ENCODE assay signal across 7 mouse cellular contexts in the genomic region with DNA sequence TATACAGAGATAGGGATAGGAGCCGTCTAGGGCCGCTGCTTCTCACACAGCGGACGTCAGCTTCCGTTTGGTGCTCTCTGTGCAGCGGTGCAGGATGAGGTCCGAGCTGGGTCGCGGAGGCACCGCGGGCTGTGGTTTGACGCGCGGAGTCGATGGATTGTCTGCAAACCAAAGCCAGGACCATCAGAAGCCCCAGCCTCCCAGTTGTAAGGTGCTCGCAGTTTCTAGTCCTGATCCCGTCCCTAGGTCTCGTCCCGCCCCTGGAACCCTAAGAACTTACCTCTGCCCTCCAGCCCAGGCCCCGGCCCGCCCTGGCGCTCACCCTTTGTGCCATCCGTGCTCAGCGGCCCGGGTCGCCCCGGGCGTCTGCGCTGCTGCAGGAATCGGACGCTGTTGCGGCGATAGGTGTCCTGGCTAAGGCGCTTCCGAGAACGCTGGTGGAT. TPM values are rescaled to one million over a fixed set of nuclear protein-coding genes. Genes with fewer than 3 reads are reported as not detected.
DNase-seq lines count a peak whose midpoint lies in the region; ATAC-seq and TF ChIP-seq lines count a peak whose summit lies in the region.

No protein-coding gene starts in this region.

- ATAC-seq in lung, embryonic 14.5 days (ENCODE audit: insufficient read depth) = peak; percentile 26; the same call in 1 of the 2 replicates
- ATAC-seq in forebrain, embryonic 12.5 days (ENCODE audit: low FRiP score) = no peak
- no peak for ATAC-seq in limb, embryonic 14.5 days (ENCODE audit: low FRiP score, low read depth)

- no peak for TF ChIP-seq CTCF in lung, embryonic 14.5 days (IDR thresholded peaks at IDR 0.05; ENCODE audit: low read depth)
- no peak for TF ChIP-seq CTCF in small intestine, adult 2 months (IDR thresholded peaks at IDR 0.05; ENCODE audit: extremely low read depth, insufficient read length, insufficient replicate concordance, low read depth, low read length)

- peaks cover 3% of the 10 kb centered on the region; the same call in 1 of the 2 replicates for H3K4me1 ChIP-seq in lung, embryonic 14.5 days (ENCODE audit: insufficient read depth)
- peaks cover 11% of the 10 kb centered on the region for H3K4me1 ChIP-seq in forebrain, embryonic 12.5 days
- H3K4me1 ChIP-seq in limb, embryonic 14.5 days (ENCODE audit: control insufficient read depth, insufficient read depth, low read length) = peaks cover 10% of the 10 kb centered on the region
- H3K4me1 ChIP-seq in small intestine, adult 2 months (ENCODE audit: control insufficient read depth, insufficient read depth, insufficient read length, low read length) = no peaks in the 10 kb centered on the region; the same call in 1 of the 2 replicates

- 2% methylated on average over 36 of the region's 36 CpGs for WGBS in lung, embryonic 14.5 days
- WGBS in forebrain, embryonic 12.5 days = 2% methylated on average over 36 of the region's 36 CpGs
- WGBS in limb, embryonic 14.5 days = 4% methylated on average over 35 of the region's 36 CpGs
- WGBS in small intestine, adult 2 months = 9% methylated on average over 36 of the region's 36 CpGs

- peak overlapping the region; percentile 47 for H3K9ac ChIP-seq in lung, embryonic 14.5 days
- H3K9ac ChIP-seq in forebrain, embryonic 12.5 days = peak overlapping the region; percentile 59
- H3K9ac ChIP-seq in limb, embryonic 14.5 days (ENCODE audit: low read depth, low read length, severe bottlenecking) = peak overlapping the region; percentile 50

- H3K9me3 ChIP-seq in lung, embryonic 14.5 days (ENCODE audit: low read depth, low read length) = no peaks in the 10 kb centered on the region
- no peaks in the 10 kb centered on the region for H3K9me3 ChIP-seq in forebrain, embryonic 12.5 days
- no peaks in the 10 kb centered on the region for H3K9me3 ChIP-seq in limb, embryonic 14.5 days (ENCODE audit: control insufficient read depth, low read length)

- H3K27ac ChIP-seq in lung, embryonic 14.5 days (ENCODE audit: low read depth) = no peak overlapping the region
- H3K27ac ChIP-seq in forebrain, embryonic 12.5 days = no peak overlapping the region
- no peak overlapping the region for H3K27ac ChIP-seq in limb, embryonic 14.5 days (replicated peaks; ENCODE audit: low read depth, low read length)
- H3K27ac ChIP-seq in small intestine, adult 2 months (ENCODE audit: insufficient read depth, low read depth, low read length) = no peak overlapping the region

- H3K27me3 ChIP-seq in lung, embryonic 14.5 days (ENCODE audit: insufficient read depth, low read length) = peaks cover 8% of the 10 kb centered on the region; the same call in 1 of the 2 replicates
- peaks cover 25% of the 10 kb centered on the region for H3K27me3 ChIP-seq in forebrain, embryonic 12.5 days
- H3K27me3 ChIP-seq in limb, embryonic 14.5 days (ENCODE audit: control insufficient read depth, insufficient read depth, low read length) = peaks cover 10% of the 10 kb centered on the region; the same call in 1 of the 2 replicates
- 0 out of 2 replicates have a peak, but pooled peaks cover 4% of the 10 kb centered on the region for H3K27me3 ChIP-seq in small intestine, adult 2 months (ENCODE audit: control insufficient read depth, insufficient read depth, low read length)

- DNase-seq in lung, embryonic 14.5 days = no peak
- no peak for DNase-seq in lung, adult 18-20 months
- DNase-seq in limb, embryonic 14.5 days (ENCODE audit: low spot score) = no peak
- no peak for DNase-seq in layer of hippocampus, adult 9-10 months (ENCODE audit: low spot score)
- no peak for DNase-seq in cerebellum, adult 8-10 months

- H3K36me3 ChIP-seq in lung, embryonic 14.5 days (ENCODE audit: insufficient read depth) = peaks cover 2% of the 10 kb centered on the region; the same call in 1 of the 2 replicates
- peaks cover 11% of the 10 kb centered on the region for H3K36me3 ChIP-seq in forebrain, embryonic 12.5 days (replicated peaks)
- H3K36me3 ChIP-seq in limb, embryonic 14.5 days (ENCODE audit: control insufficient read depth, insufficient read depth, low read length) = 0 out of 2 replicates have a peak, but pooled peaks cover 6% of the 10 kb centered on the region
- no peaks in the 10 kb centered on the region for H3K36me3 ChIP-seq in small intestine, adult 2 months (ENCODE audit: control insufficient read depth, insufficient read depth, low read length)

- H3K4me3 ChIP-seq in lung, embryonic 14.5 days (ENCODE audit: low read depth, low read length) = peak overlapping the region; percentile 25
- H3K4me3 ChIP-seq in forebrain, embryonic 12.5 days (replicated peaks) = peak overlapping the region; percentile 32
- H3K4me3 ChIP-seq in limb, embryonic 14.5 days (replicated peaks; ENCODE audit: low read length) = peak overlapping the region; percentile 33
- H3K4me3 ChIP-seq in small intestine, adult 2 months (ENCODE audit: low read depth, low read length) = 0 out of 2 replicates have a peak overlapping the region, but pooled peaks have one; percentile 5

- TF ChIP-seq POLR2A in limb, embryonic 14.5 days (IDR thresholded peaks at IDR 0.05; ENCODE audit: borderline replicate concordance, extremely low read depth, insufficient read depth, insufficient read length) = no peak
- no peak for TF ChIP-seq POLR2A in small intestine, adult 2 months (IDR thresholded peaks at IDR 0.05; ENCODE audit: low read depth, low read length)

- peak overlapping the region; percentile 71 for H3K4me2 ChIP-seq in lung, embryonic 14.5 days
- H3K4me2 ChIP-seq in forebrain, embryonic 12.5 days = peak overlapping the region; percentile 62
- peak overlapping the region; percentile 60 for H3K4me2 ChIP-seq in limb, embryonic 14.5 days (replicated peaks; ENCODE audit: low read depth, low read length, severe bottlenecking)

RNA-seq across cellular contexts. Expression of a gene that starts 7.7 kb away (rescaled TPM):
- polyA plus RNA-seq in lung, embryonic 14.5 days (2014; fragmentation: Nextera tagmentation; extraction: Ambion mirVana) = 4.8 and 6.4 TPM in 2 replicates
- polyA plus RNA-seq in forebrain, embryonic 12.5 days (2016; fragmentation: Nextera tagmentation; extraction: Ambion mirVana) = 1.4 and 2.0 TPM in 2 replicates
- polyA plus RNA-seq in limb, embryonic 14.5 days (2012; rRNA removed) = 8.4 and 8.8 TPM in 2 replicates
- 8.3 and 10.2 TPM in 2 replicates for polyA plus RNA-seq in limb, embryonic 14.5 days (2014; fragmentation: Nextera tagmentation; extraction: Ambion mirVana)
- 14.3 and 18.9 TPM in 2 replicates for polyA plus RNA-seq in small intestine, adult 2 months (2012; rRNA removed)

RNA-seq across cellular contexts. Expression of a gene that starts 37.9 kb away (rescaled TPM):
- 6.9 and 9.6 TPM in 2 replicates for polyA plus RNA-seq in lung, embryonic 14.5 days (2014; fragmentation: Nextera tagmentation; extraction: Ambion mirVana)
- polyA plus RNA-seq in forebrain, embryonic 12.5 days (2016; fragmentation: Nextera tagmentation; extraction: Ambion mirVana) = 11.6 and 12.4 TPM in 2 replicates
- polyA plus RNA-seq in limb, embryonic 14.5 days (2012; rRNA removed) = 14.8 and 15.8 TPM in 2 replicates
- polyA plus RNA-seq in limb, embryonic 14.5 days (2014; fragmentation: Nextera tagmentation; extraction: Ambion mirVana) = 7.9 and 8.5 TPM in 2 replicates
- polyA plus RNA-seq in small intestine, adult 2 months (2012; rRNA removed) = 2.6 and 3.5 TPM in 2 replicates

RNA-seq across cellular contexts. Expression of a gene that starts 45.2 kb away (rescaled TPM):
- 31.2 and 35.5 TPM in 2 replicates for polyA plus RNA-seq in lung, embryonic 14.5 days (2014; fragmentation: Nextera tagmentation; extraction: Ambion mirVana)
- 29.4 TPM in 2 replicates for polyA plus RNA-seq in forebrain, embryonic 12.5 days (2016; fragmentation: Nextera tagmentation; extraction: Ambion mirVana)
- 24.7 and 26.4 TPM in 2 replicates for polyA plus RNA-seq in limb, embryonic 14.5 days (2012; rRNA removed)
- polyA plus RNA-seq in limb, embryonic 14.5 days (2014; fragmentation: Nextera tagmentation; extraction: Ambion mirVana) = 30.1 and 30.4 TPM in 2 replicates
- polyA plus RNA-seq in small intestine, adult 2 months (2012; rRNA removed) = 6.2 and 10.3 TPM in 2 replicates
